Mouse (Mus musculus): ENCODE measurements around the gene Med23.

- no peak for TF ChIP-seq GATA1 (IDR thresholded peaks at IDR 0.05; ENCODE audit: low read length)
- no peak for TF ChIP-seq TAL1 (IDR thresholded peaks at IDR 0.05; ENCODE audit: low read length)
These were observed 53.2 kb downstream of the Med23 start for GRCm38 (mm10) chr10:24922977-24923376.

Data from erythroblast, embryonic 14.5 days (primary cell).